Mouse (Mus musculus): ENCODE measurements at regions not wholly inside any gene's neighbourhood (a gene's known extent, or its start where the extent isn't known, plus 50 kb on each side); places are given as distances from the start of the nearest gene placed in this dataset.

DNA sequence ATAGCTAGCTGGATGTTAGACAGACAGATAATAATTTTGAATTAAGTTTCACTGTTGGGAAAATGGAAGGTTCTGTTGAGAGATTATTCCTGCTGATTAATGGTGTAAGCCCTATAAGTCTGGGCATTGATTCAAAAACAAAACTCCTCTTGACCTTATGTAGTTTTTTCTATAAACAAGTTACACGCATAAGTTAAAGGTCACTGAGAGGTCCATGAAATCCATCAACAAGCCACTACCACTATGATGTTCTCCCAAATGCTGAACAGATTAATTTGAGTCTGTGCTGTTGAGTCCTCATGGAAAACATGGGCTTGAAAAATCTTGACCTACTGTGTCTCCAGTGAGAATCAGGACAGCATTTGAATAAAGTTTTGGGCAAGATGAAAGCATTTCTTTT lies 109.3 kb upstream of the Gdf10 start:
- TF ChIP-seq EP300 (IDR thresholded peaks at IDR 0.05; ENCODE audit: low read depth): no peak
- no peak for TF ChIP-seq CTCF (IDR thresholded peaks at IDR 0.05; ENCODE audit: low read depth)
